8 mouse cellular contexts compared by ENCODE assay signal in the genomic region with DNA sequence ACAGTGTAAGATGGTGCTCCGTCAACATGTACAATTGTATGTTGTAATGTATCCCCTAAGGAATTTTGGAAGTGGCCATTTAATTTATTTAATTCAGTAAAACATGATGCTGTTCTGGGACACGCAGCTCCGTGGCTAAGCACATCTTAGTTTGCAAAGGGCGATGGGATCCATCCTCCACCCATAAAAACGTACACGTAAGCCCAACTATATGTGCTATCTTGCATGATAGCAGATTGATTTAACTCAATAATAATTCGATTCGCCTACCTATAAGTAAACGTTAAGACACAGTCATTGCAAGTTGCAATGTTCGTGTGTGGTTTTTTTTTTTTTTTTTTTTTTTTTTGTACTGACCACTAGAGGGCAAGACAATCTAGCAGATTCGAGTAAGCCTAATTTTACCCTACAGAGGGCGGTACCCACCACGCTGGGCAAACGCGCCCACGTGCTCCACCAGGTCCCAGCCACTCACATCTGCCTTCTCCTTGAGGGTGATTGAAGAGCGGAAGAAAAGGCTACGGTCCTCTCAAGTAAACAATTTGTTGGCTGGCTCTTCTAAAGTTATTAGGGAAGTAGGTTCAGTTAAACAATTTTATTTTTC.
DNase-seq lines count a peak whose midpoint lies in the region; ATAC-seq and TF ChIP-seq lines count a peak whose summit lies in the region.

No protein-coding gene starts in this region.

- DNase-seq in forebrain, embryonic 10.5 days (ENCODE audit: extremely low spot score, low spot score) = peak; percentile 64
- DNase-seq in embryo, embryonic 11 days = peak; percentile 91
- peak; percentile 77 for DNase-seq in kidney, adult 2 months
- peak; percentile 59 to 75 for DNase-seq in left cerebral cortex, postnatal 25 days (ENCODE audit: low spot score in 2 of 2)
- DNase-seq in midbrain, embryonic 10.5 days (ENCODE audit: low spot score) = peak; percentile 57
- DNase-seq in right cerebral cortex, postnatal 36 days (ENCODE audit: low spot score in 2 of 2) = peak; percentile 29 to 61

- 37% methylated on average over 18 of the region's 18 CpGs for WGBS in forebrain, embryonic 10.5 days
- WGBS in forebrain, embryonic 15.5 days = 34% methylated on average over 18 of the region's 18 CpGs
- 28% methylated on average over 18 of the region's 18 CpGs for WGBS in kidney, adult 2 months
- 37% methylated on average over 18 of the region's 18 CpGs for WGBS in midbrain, embryonic 10.5 days

- H3K27ac ChIP-seq in forebrain, embryonic 10.5 days = peak overlapping the region; percentile 45; the same call in 1 of the 2 replicates
- no peak overlapping the region for H3K27ac ChIP-seq in forebrain, embryonic 15.5 days (replicated peaks)
- no peak overlapping the region for H3K27ac ChIP-seq in kidney, adult 2 months (ENCODE audit: insufficient read depth, low read depth, low read length)
- H3K27ac ChIP-seq in midbrain, embryonic 10.5 days (replicated peaks) = no peak overlapping the region

- no peaks in the 10 kb centered on the region for H3K36me3 ChIP-seq in forebrain, embryonic 10.5 days (replicated peaks)
- no peaks in the 10 kb centered on the region for H3K36me3 ChIP-seq in forebrain, embryonic 15.5 days
- H3K36me3 ChIP-seq in kidney, adult 2 months (ENCODE audit: control insufficient read depth, insufficient read depth, low read length) = no peaks in the 10 kb centered on the region
- no peaks in the 10 kb centered on the region for H3K36me3 ChIP-seq in midbrain, embryonic 10.5 days

- ATAC-seq in forebrain, embryonic 15.5 days (replicated peaks) = no peak; the same call in none of the 2 replicates
- ATAC-seq in granulocyte monocyte progenitor cell, adult 5-6 weeks (replicated peaks; ENCODE audit: poor library complexity, severe bottlenecking) = peak; percentile 99

- H3K27me3 ChIP-seq in forebrain, embryonic 10.5 days (ENCODE audit: poor library complexity, severe bottlenecking) = no peaks in the 10 kb centered on the region
- no peaks in the 10 kb centered on the region for H3K27me3 ChIP-seq in forebrain, embryonic 15.5 days
- H3K27me3 ChIP-seq in kidney, adult 2 months (replicated peaks; ENCODE audit: control insufficient read depth, insufficient read depth, low read length) = no peaks in the 10 kb centered on the region
- no peaks in the 10 kb centered on the region for H3K27me3 ChIP-seq in midbrain, embryonic 10.5 days (ENCODE audit: low read depth, poor library complexity, severe bottlenecking)

- peaks cover 10% of the 10 kb centered on the region for H3K4me1 ChIP-seq in forebrain, embryonic 10.5 days
- H3K4me1 ChIP-seq in forebrain, embryonic 15.5 days = no peaks in the 10 kb centered on the region
- peaks cover 3% of the 10 kb centered on the region for H3K4me1 ChIP-seq in kidney, adult 2 months (ENCODE audit: control insufficient read depth, insufficient read depth, low read length)
- H3K4me1 ChIP-seq in midbrain, embryonic 10.5 days = peaks cover 4% of the 10 kb centered on the region

- H3K9ac ChIP-seq in forebrain, embryonic 15.5 days (replicated peaks) = no peak overlapping the region

- H3K9me3 ChIP-seq in forebrain, embryonic 10.5 days = no peaks in the 10 kb centered on the region
- H3K9me3 ChIP-seq in forebrain, embryonic 15.5 days = no peaks in the 10 kb centered on the region
- H3K9me3 ChIP-seq in midbrain, embryonic 10.5 days (replicated peaks) = no peaks in the 10 kb centered on the region

- H3K4me3 ChIP-seq in forebrain, embryonic 10.5 days = no peak overlapping the region
- no peak overlapping the region for H3K4me3 ChIP-seq in forebrain, embryonic 15.5 days
- no peak overlapping the region for H3K4me3 ChIP-seq in kidney, adult 2 months (ENCODE audit: insufficient read depth, low read depth, low read length)
- no peak overlapping the region for H3K4me3 ChIP-seq in midbrain, embryonic 10.5 days

- no peak overlapping the region for H3K4me2 ChIP-seq in forebrain, embryonic 15.5 days (replicated peaks)

- intact Hi-C loops in left cerebral cortex, postnatal 25 days (cut with DNase I) = loop anchor here (2.0 to 10.0 kb wide), 4 partner anchors 272 to 1140 kb away; no protein-coding TSS in a partner anchor

- no peak for TF ChIP-seq POLR2A in kidney, adult 2 months (IDR thresholded peaks at IDR 0.05; ENCODE audit: low read depth, low read length)

- TF ChIP-seq CTCF in kidney, adult 2 months (conservative IDR thresholded peaks at IDR 0.05; ENCODE audit: insufficient read depth, insufficient read length, low read depth, low read length) = peak; percentile 76
